Mouse (Mus musculus) embryonic facial prominence, embryonic 14.5 days (tissue): ENCODE measurements around the gene Rgs19. TPM values are rescaled to one million over a fixed set of nuclear protein-coding genes. Genes with fewer than 3 reads are reported as not detected.

Experiments used
- ATAC-seq: fragments of 200-750 bp; cut with Nextera tagmentation; 2 replicates; pipeline ENCODE4 v1.8.0; 2017; ENCODE audit warnings: low read depth, moderate number of reproducible peaks, moderate TSS enrichment
- DNase-seq: peaks from one replicate; pipeline ENCODE4 v3.0.0-alpha.2; 2015; ENCODE audit warnings: low spot score
- H3K27ac ChIP-seq: fragments of 300-500 bp; sonication (generic); replicated peaks from 2 replicates; pipeline ENCODE4 v1.5.1; 2014; ENCODE audit warnings: low read depth, mild to moderate bottlenecking, low read length, moderate library complexity
- H3K27me3 ChIP-seq: fragments of 300-500 bp; sonication (generic); replicated peaks from 2 replicates; pipeline ENCODE4 v1.6.1; 2014; ENCODE audit warnings: low read length; ENCODE audit not compliant: control insufficient read depth, insufficient read depth
- H3K36me3 ChIP-seq: fragments of 300-500 bp; sonication (generic); 2 replicates; pipeline ENCODE4 v1.6.1; 2014; ENCODE audit warnings: low read length, mixed read lengths; ENCODE audit not compliant: control insufficient read depth, insufficient read depth
- H3K4me1 ChIP-seq: fragments of 300-500 bp; sonication (generic); 2 replicates; pipeline ENCODE4 v1.6.1; 2014; ENCODE audit warnings: antibody characterized with exemption, low read length; ENCODE audit not compliant: control insufficient read depth, insufficient read depth
- H3K4me2 ChIP-seq: fragments of 300-500 bp; sonication (generic); 2 replicates; pipeline ENCODE4 v1.6.1; 2014; ENCODE audit warnings: low read depth, mild to moderate bottlenecking, low read length, moderate library complexity, mixed read lengths
- H3K4me3 ChIP-seq: fragments of 300-500 bp; sonication (generic); 2 replicates; pipeline ENCODE4 v1.5.1; 2014; ENCODE audit warnings: low read depth, mild to moderate bottlenecking, low read length
- H3K9ac ChIP-seq: fragments of 300-500 bp; sonication (generic); 2 replicates; pipeline ENCODE4 v1.6.1; 2014; ENCODE audit warnings: low read depth, mild to moderate bottlenecking, low read length, moderate library complexity, mixed read lengths
- H3K9me3 ChIP-seq: fragments of 300-500 bp; sonication (generic); 2 replicates; pipeline ENCODE4 v1.6.1; 2016; ENCODE audit warnings: low read length; ENCODE audit not compliant: control insufficient read depth
- whole genome bisulfite sequencing: fragments of 180-500 bp; shearing (Covaris S2); extraction: QIAGEN DNeasy Blood & Tissue Kit; methylation state at CpG from one replicate; pipeline ENCODE4 v1.1.7; 2014; 5-methylcytosine and 5-hydroxymethylcytosine counted together
- polyA plus RNA-seq: library from polyadenylated mRNA; unstranded; fragments of >200 nt; fragmentation: Nextera tagmentation; extraction: Ambion mirVana; gene quantifications from 2 replicates; pipeline ENCODE4 v1.2.1, GENCODE M21; 2014

Rgs19 gene
- 82.2 and 88.4 TPM in 2 replicates for polyA plus RNA-seq

DNA sequence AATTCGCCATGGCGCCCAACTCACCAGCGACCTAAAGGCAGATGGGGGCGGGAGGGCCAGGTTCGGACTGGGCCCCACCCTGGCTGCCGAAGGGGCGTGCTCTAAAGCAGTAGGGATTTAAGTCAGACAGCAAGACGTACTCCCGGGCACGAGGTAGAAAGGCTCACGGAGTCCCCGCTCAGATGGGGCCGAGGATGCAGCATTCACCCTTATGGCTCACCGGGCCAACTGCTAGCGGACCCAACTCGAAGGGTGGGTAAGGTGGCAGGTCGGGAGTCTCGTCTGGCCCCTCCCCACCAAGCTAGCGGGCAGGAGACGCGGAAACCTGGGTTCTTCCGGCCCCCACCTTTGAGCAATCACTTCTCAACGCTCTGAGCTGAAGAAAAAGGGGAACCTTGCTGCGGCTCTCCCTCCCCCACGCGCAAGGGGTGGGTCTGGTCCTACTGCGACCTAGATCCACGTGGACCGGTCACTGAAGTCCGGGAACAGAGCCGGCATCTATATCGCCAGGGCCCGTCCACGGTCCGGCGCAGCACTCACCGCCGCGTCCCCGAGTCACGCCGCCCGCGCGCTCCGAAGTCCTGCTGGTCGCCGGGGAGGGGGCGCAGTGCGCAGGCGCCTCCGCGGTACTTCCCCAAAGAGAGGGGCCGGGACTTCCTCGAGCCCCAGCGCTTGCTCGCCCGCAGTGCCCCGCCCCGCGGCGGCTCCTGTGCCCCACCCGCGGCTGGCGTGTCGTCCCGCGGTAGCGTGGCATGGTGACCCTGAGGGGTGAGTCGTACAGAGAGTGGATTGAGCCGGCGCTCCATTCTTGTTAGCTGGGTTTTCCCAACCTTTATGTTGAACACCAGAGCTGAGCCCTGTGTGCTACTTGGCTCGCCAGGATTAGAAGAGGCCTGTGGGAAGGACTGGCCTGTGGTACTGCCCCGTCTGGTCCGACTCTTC is at the start of gene Rgs19:
Gene Rgs19, minus strand, starts transcription at position 639 of the 942 bp plus-strand sequence.
- H3K4me1 ChIP-seq: peaks cover 9% of the 10 kb centered on the region; the same call in 1 of the 2 replicates
- DNase-seq (peak; percentile 92), ATAC-seq (peak; percentile 91)
- peak within 1 kb of the TSS; percentile 93 for H3K4me2 ChIP-seq
- no peaks in the 10 kb centered on the region for H3K27me3 ChIP-seq
- WGBS: 1% methylated on average over 48 of the region's 75 CpGs
- H3K9ac ChIP-seq: peak within 1 kb of the TSS; percentile 83
- no peaks in the 10 kb centered on the region for H3K9me3 ChIP-seq
- peak within 1 kb of the TSS; percentile 61 for H3K27ac ChIP-seq
- peak within 1 kb of the TSS; percentile 79 for H3K4me3 ChIP-seq
- peaks cover 22% of the 10 kb centered on the region for H3K36me3 ChIP-seq

DNA sequence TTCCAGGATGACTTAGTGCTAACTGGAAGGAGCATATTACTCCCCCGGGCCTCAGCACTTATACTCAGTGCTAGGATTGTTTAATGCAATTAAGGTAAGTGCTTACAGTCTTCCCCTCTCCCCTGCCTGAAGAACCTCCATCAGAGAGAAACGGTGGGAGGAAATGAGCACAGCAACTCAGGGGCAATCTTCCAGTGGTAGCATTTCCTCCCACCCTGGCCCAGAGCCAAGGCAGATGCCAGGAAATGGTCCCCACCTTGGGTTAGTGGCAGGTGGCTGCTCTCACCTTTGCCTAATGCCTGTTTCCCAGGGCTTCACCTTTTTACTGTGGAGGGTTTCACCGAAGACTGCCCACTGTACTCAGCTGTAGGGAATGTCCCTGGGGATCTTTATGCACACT is 36.3 kb upstream of the Rgs19 start:
- H3K4me3 ChIP-seq: no peak overlapping the region
- no peak overlapping the region for H3K9ac ChIP-seq
- H3K4me2 ChIP-seq: no peak overlapping the region
- ATAC-seq (no peak), DNase-seq (no peak)
- 35% methylated on average over 3 of the region's 3 CpGs for WGBS
- H3K9me3 ChIP-seq: no peaks in the 10 kb centered on the region
- H3K4me1 ChIP-seq: no peaks in the 10 kb centered on the region
- H3K27me3 ChIP-seq: no peaks in the 10 kb centered on the region
- no peaks in the 10 kb centered on the region for H3K36me3 ChIP-seq
- H3K27ac ChIP-seq: no peak overlapping the region

DNA sequence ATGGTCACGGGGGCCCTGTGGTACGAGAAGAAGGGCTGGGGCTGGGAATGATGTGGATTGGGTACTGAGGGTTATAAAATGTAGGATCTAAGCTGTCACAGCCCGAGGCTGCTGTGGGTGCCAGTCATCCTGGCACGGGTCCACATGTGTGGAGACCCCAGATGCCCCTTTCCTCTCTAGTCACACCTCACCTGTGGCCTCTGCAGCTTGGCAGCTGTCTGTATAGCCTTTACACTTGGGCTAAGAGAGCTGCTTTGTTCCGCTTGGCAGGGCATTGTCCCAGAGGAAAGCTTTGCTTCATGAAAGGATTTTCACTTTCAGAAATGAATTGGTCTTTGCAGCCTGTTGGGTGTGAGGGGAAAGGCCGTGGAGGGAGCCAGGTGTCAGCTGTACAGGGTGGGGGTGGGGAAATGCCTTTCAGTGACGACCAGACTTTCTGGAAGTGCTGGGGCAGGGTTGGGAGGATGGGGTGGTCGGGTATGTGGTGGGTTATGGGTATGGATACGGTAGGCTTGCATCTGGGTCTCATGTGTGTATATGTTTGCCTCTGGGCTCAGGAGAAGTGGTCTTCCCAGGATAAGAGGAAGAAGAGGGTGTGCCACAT is 34.0 kb upstream of the Rgs19 start:
- no peak overlapping the region for H3K4me2 ChIP-seq
- no peak overlapping the region for H3K9ac ChIP-seq
- WGBS: 52% methylated on average over 9 of the region's 9 CpGs
- no peaks in the 10 kb centered on the region for H3K9me3 ChIP-seq
- no peak overlapping the region for H3K27ac ChIP-seq
- no peaks in the 10 kb centered on the region for H3K27me3 ChIP-seq
- H3K4me1 ChIP-seq: no peaks in the 10 kb centered on the region
- ATAC-seq (no peak), DNase-seq (no peak)
- no peaks in the 10 kb centered on the region for H3K36me3 ChIP-seq
- H3K4me3 ChIP-seq: no peak overlapping the region

DNA sequence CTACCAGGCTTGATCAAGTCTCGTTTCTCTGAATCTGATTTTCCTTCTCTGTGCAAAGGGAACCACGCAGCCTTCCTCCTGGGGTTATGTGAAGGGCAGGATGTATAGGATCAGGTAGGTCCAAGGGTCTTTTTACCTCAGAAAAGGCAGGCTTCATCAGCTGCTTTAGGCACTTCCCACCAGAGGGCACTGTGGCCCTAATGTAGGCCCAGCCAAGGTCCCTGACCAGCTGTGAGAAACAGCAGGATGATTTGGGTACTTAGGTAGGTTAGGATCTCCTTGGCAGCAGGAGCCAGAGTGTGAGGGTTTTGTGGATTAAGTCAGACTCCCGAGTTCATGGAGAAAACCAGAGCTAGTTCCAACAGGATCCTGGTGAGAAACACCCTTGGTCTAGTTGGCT is 28.4 kb upstream of the Rgs19 start:
- Histone ChIP-seq H3K27ac (no peak overlapping the region), H3K36me3 (no peaks in the 10 kb centered on the region), H3K4me3 (no peak overlapping the region), H3K27me3 (no peaks in the 10 kb centered on the region), H3K9me3 (no peaks in the 10 kb centered on the region), H3K4me2 (no peak overlapping the region), H3K4me1 (no peaks in the 10 kb centered on the region), H3K9ac (no peak overlapping the region)
- DNase-seq (peak; percentile 29), ATAC-seq (0 out of 2 replicates have a peak, but pooled peaks have one; percentile 33)
- 4% methylated on average over 3 of the region's 3 CpGs for WGBS

DNA sequence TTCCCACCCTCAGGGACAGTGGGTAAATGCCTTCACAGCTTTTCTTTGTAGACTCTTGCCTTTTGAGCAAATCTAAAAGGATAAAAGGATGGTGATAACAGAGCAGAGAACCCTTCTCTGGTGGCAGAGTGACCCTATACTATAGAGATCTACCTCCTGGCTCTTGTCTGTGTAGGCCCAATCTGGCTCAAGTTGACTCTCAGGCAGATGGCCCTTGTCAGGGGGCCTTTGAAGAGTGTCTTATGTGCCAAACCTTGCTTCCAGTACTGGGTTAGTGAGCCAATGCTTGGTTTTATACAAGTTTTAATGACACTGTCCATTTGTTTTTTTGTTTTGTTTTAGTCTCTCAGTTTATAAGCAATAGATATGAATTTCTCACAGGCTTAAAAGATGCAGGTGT is 27.4 kb upstream of the Rgs19 start:
- no peak overlapping the region for H3K4me2 ChIP-seq
- H3K9ac ChIP-seq: no peak overlapping the region
- no peaks in the 10 kb centered on the region for H3K36me3 ChIP-seq
- H3K9me3 ChIP-seq: no peaks in the 10 kb centered on the region
- H3K4me1 ChIP-seq: no peaks in the 10 kb centered on the region
- ATAC-seq: no peak
- no peaks in the 10 kb centered on the region for H3K27me3 ChIP-seq
- H3K4me3 ChIP-seq: no peak overlapping the region
- no peak overlapping the region for H3K27ac ChIP-seq
- no peak for DNase-seq

DNA sequence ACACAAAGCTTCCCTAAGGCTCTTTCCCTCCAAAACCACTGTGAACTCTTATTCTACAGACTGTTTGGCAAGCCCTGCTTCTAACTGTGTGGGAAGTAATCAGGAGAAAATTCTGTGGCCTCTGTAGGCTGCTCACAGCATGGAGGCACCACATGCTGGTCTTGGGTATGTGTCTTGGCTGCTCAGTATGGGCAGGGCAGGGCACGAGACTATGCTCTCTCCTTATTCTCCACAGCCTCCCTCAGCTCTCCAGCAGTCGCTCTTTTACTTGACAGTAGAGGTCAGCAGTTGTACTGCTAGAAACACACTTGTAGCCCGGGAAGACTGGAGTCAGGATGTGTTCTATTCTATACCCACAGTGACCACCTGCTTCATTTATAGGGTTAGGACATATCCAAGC is 26.3 kb upstream of the Rgs19 start:
- H3K27ac ChIP-seq: no peak overlapping the region
- no peak overlapping the region for H3K4me2 ChIP-seq
- WGBS: 26% methylated on average over 3 of the region's 3 CpGs
- ATAC-seq (no peak), DNase-seq (no peak)
- no peak overlapping the region for H3K9ac ChIP-seq
- peaks cover 4% of the 10 kb centered on the region; the same call in 1 of the 2 replicates for H3K4me1 ChIP-seq
- no peaks in the 10 kb centered on the region for H3K27me3 ChIP-seq
- no peak overlapping the region for H3K4me3 ChIP-seq
- no peaks in the 10 kb centered on the region for H3K9me3 ChIP-seq
- H3K36me3 ChIP-seq: no peaks in the 10 kb centered on the region

DNA sequence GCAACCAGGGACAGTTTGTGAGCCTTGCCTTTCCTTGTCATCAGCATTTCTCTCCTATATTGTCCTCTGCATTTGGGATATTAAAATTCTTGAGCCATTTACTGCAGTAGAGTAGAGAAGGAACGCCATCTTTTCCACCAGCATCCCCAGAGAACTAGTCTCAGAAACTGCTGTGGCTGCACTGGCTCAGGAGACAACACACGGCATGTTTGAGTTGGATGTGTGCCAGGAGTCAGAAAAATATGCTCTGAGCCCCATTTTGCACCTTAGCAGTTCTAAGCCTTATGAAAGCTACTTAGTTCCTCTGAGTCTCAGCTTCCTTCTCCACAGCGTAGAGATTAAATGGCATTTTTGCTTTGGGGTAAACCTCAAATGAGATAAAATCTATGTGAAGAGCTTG is 23.2 kb upstream of the Rgs19 start:
- DNase-seq (peak; percentile 36), ATAC-seq (no peak)
- Histone ChIP-seq H3K4me1 (peaks cover 5% of the 10 kb centered on the region; the same call in 1 of the 2 replicates), H3K27ac (no peak overlapping the region), H3K9ac (no peak overlapping the region), H3K27me3 (no peaks in the 10 kb centered on the region), H3K4me2 (no peak overlapping the region), H3K36me3 (no peaks in the 10 kb centered on the region), H3K4me3 (no peak overlapping the region), H3K9me3 (no peaks in the 10 kb centered on the region)
- 32% methylated on average over 3 of the region's 3 CpGs for WGBS

DNA sequence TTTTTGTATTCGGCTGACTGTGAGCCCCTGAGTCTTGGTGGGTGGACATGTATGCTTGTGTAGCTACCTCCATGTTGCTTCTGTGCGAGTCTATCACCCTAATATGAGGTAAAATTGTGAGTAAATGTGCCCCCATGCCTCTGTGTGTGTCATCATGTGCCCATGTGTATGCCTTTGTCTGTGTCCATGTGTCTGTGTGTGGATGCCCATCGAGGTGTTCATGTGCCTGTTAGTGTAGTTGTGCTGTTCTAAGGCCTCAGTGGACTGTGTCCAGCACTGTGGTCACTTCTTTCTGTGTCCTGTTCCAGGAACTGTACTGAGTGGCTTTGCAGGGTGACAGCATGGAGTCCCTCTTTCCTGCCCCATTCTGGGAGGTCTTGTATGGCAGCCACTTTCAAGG is 21.6 kb upstream of the Rgs19 start:
- Histone ChIP-seq H3K4me1 (peaks cover 5% of the 10 kb centered on the region; the same call in 1 of the 2 replicates), H3K4me3 (peak overlapping the region; percentile 17; the same call in 1 of the 2 replicates), H3K27me3 (no peaks in the 10 kb centered on the region), H3K36me3 (no peaks in the 10 kb centered on the region), H3K9me3 (no peaks in the 10 kb centered on the region), H3K9ac (peak overlapping the region; percentile 54), H3K27ac (no peak overlapping the region), H3K4me2 (peak overlapping the region; percentile 37)
- no peak for DNase-seq
- ATAC-seq: no peak
- WGBS: 52% methylated on average over 3 of the region's 3 CpGs
